Mouse (Mus musculus) lung, adult 2 months (tissue): ENCODE measurements around the gene Wdr62.

Experiments used
- CTCF ChIP-seq: fragments of 200-500 bp; IDR thresholded peaks from 2 replicates; pipeline ENCODE4 v1.5.1; 2011; ENCODE audit warnings: mild to moderate bottlenecking, low read length, control low read depth; ENCODE audit not compliant: insufficient read depth
- POLR2A ChIP-seq: fragments of 200-500 bp; IDR thresholded peaks from 2 replicates; pipeline ENCODE4 v1.6.1; 2011; ENCODE audit warnings: low read depth, mild to moderate bottlenecking, control low read depth, low read length, borderline replicate concordance; ENCODE audit errors: extremely low read depth

- TF ChIP-seq CTCF = no peak
- no peak for TF ChIP-seq POLR2A
Measured at GRCm38 (mm10) chr7:30326427-30326826, 46.2 kb upstream of the Wdr62 start.
